Mouse (Mus musculus) embryo, embryonic 11.5 days (tissue): ENCODE data around the gene Hdac9.
A peak's percentile ranks its signal among the peaks of the same experiment; 100 is the strongest.
"Not testable (repeated sequence)": the region's sequence is repeated elsewhere in the genome, so short reads cannot be mapped to it uniquely, and the experiment has no call there.

Experiments used
- DNase-seq: peaks from one replicate; pipeline ENCODE4 v3.0.0-alpha.2; 2012; ENCODE audit warnings: low read depth, low spot score

The Hdac9 gene

GRCm38 (mm10) chr12:34495940-34496339, 421.0 kb downstream of the Hdac9 start:
- DNase-seq, result no peak

GRCm38 (mm10) chr12:34489629-34490028, 427.3 kb downstream of the Hdac9 start:
- DNase-seq, result no peak

- no peak for DNase-seq
These were observed 429.2 kb downstream of the Hdac9 start for GRCm38 (mm10) chr12:34487666-34488065.

GRCm38 (mm10) chr12:34487021-34487420, 429.9 kb downstream of the Hdac9 start:
- DNase-seq, result no peak

- DNase-seq, result no peak
These were observed 430.9 kb downstream of the Hdac9 start for GRCm38 (mm10) chr12:34486016-34486415.

- DNase-seq, result no peak
These were observed 435.2 kb downstream of the Hdac9 start for GRCm38 (mm10) chr12:34481702-34482101.

- no peak for DNase-seq
These were observed 443.8 kb downstream of the Hdac9 start for GRCm38 (mm10) chr12:34472949-34473651.

GRCm38 (mm10) chr12:34472542-34472941, 444.4 kb downstream of the Hdac9 start:
- DNase-seq, result no peak

GRCm38 (mm10) chr12:34461728-34462127, 455.2 kb downstream of the Hdac9 start:
- DNase-seq, result no peak

- DNase-seq, result no peak
These were observed 464.3 kb downstream of the Hdac9 start for GRCm38 (mm10) chr12:34452643-34453042.

GRCm38 (mm10) chr12:34451198-34451597, 465.7 kb downstream of the Hdac9 start:
- DNase-seq, result no peak

GRCm38 (mm10) chr12:34444724-34445123, 472.2 kb downstream of the Hdac9 start:
- DNase-seq, result not testable (repeated sequence)

GRCm38 (mm10) chr12:34440930-34441329, 476.0 kb downstream of the Hdac9 start:
- DNase-seq, result no peak

- DNase-seq, result no peak
These were observed 484.0 kb downstream of the Hdac9 start for GRCm38 (mm10) chr12:34432919-34433318.

- peak; percentile 36 for DNase-seq
These were observed 484.4 kb downstream of the Hdac9 start for GRCm38 (mm10) chr12:34432461-34432860.

- DNase-seq, result no peak
These were observed 485.1 kb downstream of the Hdac9 start for GRCm38 (mm10) chr12:34431832-34432231.

- DNase-seq, result no peak
These were observed 491.4 kb downstream of the Hdac9 start for GRCm38 (mm10) chr12:34425468-34425867.

GRCm38 (mm10) chr12:34408139-34408538, 508.8 kb downstream of the Hdac9 start:
- no peak for DNase-seq

- DNase-seq, result no peak
These were observed 509.8 kb downstream of the Hdac9 start for GRCm38 (mm10) chr12:34407143-34407542.

- DNase-seq, result no peak
These were observed 514.8 kb downstream of the Hdac9 start for GRCm38 (mm10) chr12:34402065-34402464.

GRCm38 (mm10) chr12:34398611-34399010, 518.3 kb downstream of the Hdac9 start:
- no peak for DNase-seq

- DNase-seq, result no peak
These were observed 522.6 kb downstream of the Hdac9 start for GRCm38 (mm10) chr12:34394342-34394741.

GRCm38 (mm10) chr12:34379681-34380080, 537.2 kb downstream of the Hdac9 start:
- peak; percentile 7 for DNase-seq

- no peak for DNase-seq
These were observed 538.3 kb downstream of the Hdac9 start for GRCm38 (mm10) chr12:34378637-34379036.
